Mouse (Mus musculus): ENCODE measurements around the gene Cnppd1. TPM values are rescaled to one million over a fixed set of nuclear protein-coding genes. Genes with fewer than 3 reads are reported as not detected.

The Cnppd1 gene
- polyA plus RNA-seq (2012; rRNA removed; ENCODE audit: low replicate concordance), result 47.3 and 55.4 TPM in 2 replicates

DNA sequence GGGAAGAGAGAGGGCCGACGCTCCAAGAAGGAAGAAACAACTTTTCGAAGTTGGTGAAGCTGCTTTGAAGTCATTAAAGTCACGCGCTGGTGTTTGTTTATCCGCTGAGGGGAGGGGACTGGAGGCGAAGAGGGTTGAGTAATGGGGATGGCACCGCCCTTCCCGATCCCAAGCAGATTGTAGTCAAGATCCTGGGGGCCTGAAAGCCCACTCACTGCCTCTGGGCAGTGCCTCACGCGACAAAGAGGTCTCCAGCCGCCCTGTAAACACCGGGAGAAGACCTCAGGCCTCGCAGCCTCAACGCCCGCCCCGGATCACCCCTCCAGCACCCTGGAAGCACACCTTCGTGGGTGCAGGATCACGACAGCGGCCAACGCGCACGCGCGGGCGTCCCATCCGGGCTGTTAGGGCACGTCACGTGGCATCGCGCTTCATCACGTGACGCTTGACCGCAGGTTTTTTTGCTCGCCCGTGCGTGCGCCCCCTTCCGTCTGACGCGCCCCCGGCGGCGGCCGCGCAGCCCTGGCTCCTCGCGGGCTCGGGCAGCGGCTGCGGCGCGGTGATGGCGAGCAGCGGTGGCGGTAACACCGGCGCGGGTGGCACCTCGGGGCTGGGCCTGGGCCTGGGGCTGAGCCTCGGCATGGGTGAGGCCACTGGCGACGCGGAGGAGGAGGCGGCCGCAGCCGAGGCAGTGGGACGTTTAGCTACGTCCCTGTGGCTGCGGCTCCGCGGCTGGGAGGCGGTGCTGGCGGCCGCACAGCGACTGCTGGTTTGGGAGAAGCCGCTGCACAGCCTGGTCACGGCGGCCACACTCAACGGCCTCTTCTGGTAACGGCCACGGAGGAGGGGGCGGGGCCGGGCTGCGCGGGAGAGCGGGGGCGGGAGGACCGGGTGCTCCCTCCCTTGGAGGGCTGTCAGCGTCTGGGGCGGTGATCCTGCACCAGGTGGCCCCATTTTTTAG is at the start of gene Cnppd1, which contains the start of gene Retreg2:
Gene Cnppd1 (minus strand): TSS at position 411 of the 961 bp plus-strand sequence.
Gene Retreg2 (plus strand): TSS at position 478 of the 961 bp plus-strand sequence.

DNA sequence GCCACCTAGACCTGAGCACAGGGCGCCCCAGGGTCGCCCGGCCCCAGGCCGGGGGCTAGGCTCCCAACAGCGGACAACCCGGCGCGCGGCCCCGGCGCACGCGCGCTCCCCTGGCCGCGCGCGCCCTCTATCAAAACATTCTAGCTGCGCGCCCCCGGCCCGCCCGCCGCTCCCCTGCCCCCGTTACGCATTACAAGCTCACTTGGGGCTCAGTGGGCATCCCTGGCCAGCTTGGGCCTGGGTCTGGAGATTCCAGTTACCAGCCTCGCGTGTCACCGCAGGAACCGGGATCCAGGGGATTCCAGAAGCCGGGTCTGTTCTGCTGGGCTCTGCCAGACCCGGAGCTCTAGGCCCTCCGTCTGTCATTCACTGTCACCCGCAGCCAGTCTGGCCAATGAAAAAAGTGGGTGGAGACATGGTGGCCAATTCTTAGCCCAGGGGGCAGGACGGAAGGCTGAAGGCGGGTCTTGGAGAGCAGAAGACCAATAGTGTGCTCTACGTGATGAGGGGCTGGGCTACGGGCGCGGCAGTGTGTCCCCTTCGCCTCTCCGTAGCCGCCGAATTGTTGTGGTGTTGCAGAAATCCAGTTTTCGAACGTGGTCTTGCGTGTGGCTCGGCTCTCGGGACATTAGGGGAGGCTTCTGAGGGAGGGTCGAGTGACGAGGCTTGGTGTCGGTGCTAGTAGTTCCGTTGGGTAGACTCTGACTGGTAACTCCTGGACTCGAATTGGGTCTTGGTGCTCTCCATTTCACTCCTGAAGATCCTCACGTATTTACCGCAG is 49.3 kb upstream of the Cnppd1 start, which contains the start of the genes Ankzf1 and Atg9a:
Gene Ankzf1 (plus strand): TSS at position 530 of the 781 bp plus-strand sequence.
Gene Atg9a (minus strand): TSS at position 575 of the 781 bp plus-strand sequence.

DNA sequence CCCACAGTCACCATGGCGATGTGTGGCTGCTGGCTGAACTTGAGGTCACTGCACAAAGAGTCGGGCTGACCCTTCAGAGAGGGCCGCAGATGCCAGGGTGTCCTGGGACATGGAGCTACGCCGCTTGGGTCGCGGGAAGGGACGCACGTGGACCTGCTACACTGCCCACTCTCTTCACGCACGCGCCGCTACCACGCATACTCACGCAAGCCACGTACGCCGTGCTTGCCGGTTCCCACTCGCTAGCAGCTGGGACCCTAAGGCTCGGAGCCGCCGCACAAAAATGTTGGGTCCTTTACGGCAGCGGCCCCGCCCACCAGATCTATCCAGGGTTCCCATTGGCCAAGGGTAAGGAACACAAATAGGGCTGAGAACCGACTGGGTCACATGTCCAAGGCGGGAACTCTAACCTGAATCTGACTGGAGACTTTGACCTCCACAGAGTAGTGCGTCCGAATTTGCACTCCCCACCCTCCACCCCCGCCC is 37.6 kb upstream of the Cnppd1 start, which contains the start of gene Abcb6:
Gene Abcb6 (minus strand): TSS at position 288 of the 486 bp plus-strand sequence.

DNA sequence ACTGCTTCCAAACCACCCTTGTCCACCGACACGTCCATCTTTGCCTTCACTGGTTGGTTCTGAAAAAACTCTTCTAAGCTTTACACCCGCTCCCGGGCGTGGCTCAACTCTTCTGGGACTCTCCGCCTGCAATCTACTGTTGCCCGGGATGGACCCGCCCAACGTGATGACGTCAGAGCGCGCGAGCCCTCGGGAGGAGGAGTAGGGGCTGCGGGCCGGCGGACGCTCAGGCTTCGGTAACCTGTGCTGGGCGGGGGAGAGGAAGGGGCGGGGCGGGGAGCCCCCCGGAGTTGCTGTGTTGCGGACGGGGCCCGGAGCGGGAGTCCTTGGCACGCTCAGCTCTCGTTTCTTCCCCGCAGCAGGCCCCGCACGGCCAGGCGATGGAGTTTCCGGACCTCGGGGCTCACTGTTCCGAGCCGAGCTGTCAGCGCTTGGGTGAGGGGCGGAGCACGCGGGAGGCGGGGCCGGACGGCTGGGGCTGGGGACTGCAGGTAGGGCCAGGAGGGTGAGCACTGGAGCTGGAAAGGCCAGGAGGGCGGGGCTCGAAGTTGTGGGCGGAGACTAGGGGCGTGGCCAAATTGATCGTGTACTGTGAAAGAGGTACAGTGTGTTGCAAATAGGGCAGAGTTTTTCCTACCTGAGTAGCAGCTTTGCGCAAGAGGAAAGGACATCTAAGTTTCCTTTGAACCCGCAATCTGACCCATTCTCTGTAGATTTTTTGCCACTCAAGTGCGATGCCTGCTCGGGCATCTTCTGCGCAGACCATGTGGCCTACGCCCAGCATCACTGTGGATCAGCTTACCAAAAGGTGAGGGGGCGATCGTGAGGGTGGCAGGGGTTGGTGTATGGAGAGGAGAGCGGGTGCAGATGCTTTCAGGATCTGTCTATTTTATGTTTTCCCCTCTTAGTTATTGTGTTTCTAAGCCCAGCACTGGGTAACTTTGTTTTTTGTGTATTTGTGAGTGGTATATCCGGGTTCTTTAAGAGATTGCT is 26.3 kb upstream of the Cnppd1 start, which contains the start of gene Zfand2b:
Gene Zfand2b (plus strand): TSS at position 175 of the 993 bp plus-strand sequence.

GRCm38 (mm10) chr1:75133421-75134207 is 8.9 kb downstream of the Cnppd1 start, which contains the start of gene Slc23a3:
Gene Slc23a3, minus strand, starts transcription at chr1:75133890.

DNA sequence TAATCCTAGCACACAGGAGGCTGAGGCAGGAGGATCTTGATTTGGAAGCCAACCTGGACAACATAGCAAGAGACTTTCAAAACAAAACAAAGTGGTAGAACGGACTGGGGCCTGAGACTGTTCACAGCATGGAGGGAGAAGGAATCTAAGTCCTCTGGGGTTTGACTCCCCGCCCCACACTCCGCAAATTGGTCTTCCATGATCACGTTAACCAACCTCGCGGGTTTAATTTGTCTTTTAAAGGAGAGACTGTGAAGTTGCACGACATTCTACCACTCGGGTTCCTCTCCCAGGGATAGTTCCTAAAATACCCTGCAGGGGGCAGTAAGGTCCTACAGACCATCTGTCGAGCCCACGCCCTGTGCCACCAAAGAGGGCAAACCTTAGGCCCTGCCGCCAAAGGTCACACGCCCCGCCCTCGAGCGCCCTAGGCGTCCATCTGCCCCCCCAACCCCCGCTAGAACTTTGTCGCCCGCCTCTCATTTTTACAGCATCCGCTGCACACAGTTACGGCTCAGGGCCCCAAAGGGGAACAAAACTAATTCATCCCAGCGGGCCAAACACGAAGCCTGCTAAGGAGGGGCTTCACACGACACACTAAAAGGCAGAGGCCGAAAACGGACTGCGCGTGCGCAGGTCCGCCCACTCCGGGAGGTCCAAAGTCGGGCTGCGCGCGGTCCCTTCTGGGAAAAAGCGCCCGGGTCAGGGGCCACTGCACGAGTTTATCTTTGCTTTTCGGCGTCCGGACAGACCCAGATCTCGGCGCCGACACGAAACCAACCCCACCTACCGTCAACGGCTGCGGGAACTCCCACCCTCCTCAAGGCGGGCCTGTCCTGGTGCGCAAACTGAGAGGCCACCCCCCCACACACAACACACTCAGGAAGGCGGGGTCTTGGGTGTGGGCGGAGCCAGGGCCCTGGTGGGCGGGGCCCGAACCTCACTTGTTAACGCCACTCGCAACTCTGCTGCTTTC is 17.9 kb downstream of the Cnppd1 start, which contains the start of gene Nhej1:
Gene Nhej1 (minus strand): TSS at position 855 of the 976 bp plus-strand sequence.

Other genes with a start within 250 kb of the Cnppd1 start
- gene Cryba2, start 249.6 kb downstream of the Cnppd1 start, polyA plus RNA-seq (2012; rRNA removed; ENCODE audit: low replicate concordance), result not detected in 2 replicates
- not detected in 2 replicates for gene Cfap65, start 207.1 kb downstream of the Cnppd1 start, polyA plus RNA-seq (2012; rRNA removed; ENCODE audit: low replicate concordance)
- 0.17 and 35.2 TPM in 2 replicates for gene Ihh, start 191.0 kb downstream of the Cnppd1 start, polyA plus RNA-seq (2012; rRNA removed; ENCODE audit: low replicate concordance)
- gene Nhej1, start 17.5 kb downstream of the Cnppd1 start, polyA plus RNA-seq (2012; rRNA removed; ENCODE audit: low replicate concordance), result 3.5 and 6.6 TPM in 2 replicates
- 0.43 and 1.3 TPM in 2 replicates for gene Slc23a3, start 8.8 kb downstream of the Cnppd1 start, polyA plus RNA-seq (2012; rRNA removed; ENCODE audit: low replicate concordance)
- 100 and 133 TPM in 2 replicates for gene Retreg2, start 67 bp upstream of the Cnppd1 start, polyA plus RNA-seq (2012; rRNA removed; ENCODE audit: low replicate concordance)
- gene Zfand2b, start 25.9 kb upstream of the Cnppd1 start, polyA plus RNA-seq (2012; rRNA removed; ENCODE audit: low replicate concordance), result 65.1 and 66.9 TPM in 2 replicates
- gene Abcb6, start 37.7 kb upstream of the Cnppd1 start, polyA plus RNA-seq (2012; rRNA removed; ENCODE audit: low replicate concordance), result 32.2 and 39.4 TPM in 2 replicates
- 18.2 and 25.3 TPM in 2 replicates for gene Ankzf1, start 49.4 kb upstream of the Cnppd1 start, polyA plus RNA-seq (2012; rRNA removed; ENCODE audit: low replicate concordance)
- gene Atg9a, start 49.5 kb upstream of the Cnppd1 start, polyA plus RNA-seq (2012; rRNA removed; ENCODE audit: low replicate concordance), result 62.4 and 75.2 TPM in 2 replicates
- 23.9 and 39.1 TPM in 2 replicates for gene Glb1l, start 68.1 kb upstream of the Cnppd1 start, polyA plus RNA-seq (2012; rRNA removed; ENCODE audit: low replicate concordance)
- gene Stk16, start 68.1 kb upstream of the Cnppd1 start, polyA plus RNA-seq (2012; rRNA removed; ENCODE audit: low replicate concordance), result 186 and 199 TPM in 2 replicates
- 15.5 and 34.7 TPM in 2 replicates for gene Tuba4a, start 77.2 kb upstream of the Cnppd1 start, polyA plus RNA-seq (2012; rRNA removed; ENCODE audit: low replicate concordance)
- gene A630095N17Rik, start 89.4 kb upstream of the Cnppd1 start, polyA plus RNA-seq (2012; rRNA removed; ENCODE audit: low replicate concordance), result not detected in 2 replicates
- 42.8 TPM in 2 replicates for gene Dnajb2, start 93.7 kb upstream of the Cnppd1 start, polyA plus RNA-seq (2012; rRNA removed; ENCODE audit: low replicate concordance)
- gene Ptprn, start 121.8 kb upstream of the Cnppd1 start, polyA plus RNA-seq (2012; rRNA removed; ENCODE audit: low replicate concordance), result 0.04 TPM in 2 replicates
- gene Resp18, start 135.7 kb upstream of the Cnppd1 start, polyA plus RNA-seq (2012; rRNA removed; ENCODE audit: low replicate concordance), result not detected in 2 replicates
- 152 and 178 TPM in 2 replicates for gene Dnpep, start 175.3 kb upstream of the Cnppd1 start, polyA plus RNA-seq (2012; rRNA removed; ENCODE audit: low replicate concordance)
- 47.0 and 310 TPM in 2 replicates for gene Des, start 217.6 kb upstream of the Cnppd1 start, polyA plus RNA-seq (2012; rRNA removed; ENCODE audit: low replicate concordance)
- gene Speg, start 232.6 kb upstream of the Cnppd1 start, polyA plus RNA-seq (2012; rRNA removed; ENCODE audit: low replicate concordance), result 20.5 and 125 TPM in 2 replicates